Mouse (Mus musculus): ENCODE data around the gene Fgfr1op2.

DNA sequence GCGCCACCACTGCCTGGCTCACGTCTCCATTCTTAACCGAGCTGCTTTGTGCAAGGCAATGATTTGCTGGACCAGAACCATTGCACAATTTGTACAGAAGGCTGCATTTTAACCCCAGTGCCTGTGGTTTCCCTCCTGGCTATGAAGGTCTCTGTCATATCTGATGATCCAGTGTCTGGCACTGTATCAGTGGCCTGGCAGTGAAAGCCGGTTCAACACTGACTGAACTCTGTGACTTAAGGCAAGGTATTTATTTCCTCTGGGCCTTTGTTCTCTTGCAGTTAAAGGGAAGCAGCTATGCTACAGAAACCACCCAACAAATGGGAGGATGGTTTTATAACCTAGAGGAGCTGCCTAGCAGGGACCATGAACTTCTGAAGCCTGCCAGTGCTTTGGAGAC, 54.0 kb downstream of the Fgfr1op2 start:
- TF ChIP-seq CTCF (IDR thresholded peaks at IDR 0.05; ENCODE audit: control insufficient read depth, insufficient read depth, low read length) (no peak), POLR2A (IDR thresholded peaks at IDR 0.05; ENCODE audit: borderline replicate concordance, control insufficient read depth, low read depth, low read length) (no peak)
